Mouse (Mus musculus): ENCODE results near the gene E2f1. TPM values are rescaled to one million over a fixed set of nuclear protein-coding genes. Genes with fewer than 3 reads are reported as not detected.

The E2f1 gene
- polyA plus RNA-seq, 1 experiment from 2014 or later, result 23.1 TPM

DNA sequence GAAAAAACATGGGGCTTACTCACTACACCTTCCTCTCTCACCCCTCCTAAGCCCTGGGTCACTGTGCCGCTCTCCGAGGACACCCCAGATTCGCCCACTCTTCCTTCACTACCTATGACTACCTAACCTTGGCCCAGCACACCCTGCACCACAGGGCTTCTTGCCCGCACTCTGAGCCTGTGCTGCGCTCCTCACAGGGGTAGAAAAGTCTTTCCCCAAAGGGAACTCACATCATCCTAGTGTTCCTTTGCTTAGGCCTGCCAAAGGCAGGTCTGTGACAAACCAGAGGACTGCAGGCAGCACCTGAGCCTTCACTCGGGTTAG lies 8.0 kb upstream of the E2f1 start:
- Histone ChIP-seq H3K4me3 (no peak overlapping the region), H3K9ac (no peak overlapping the region), H3K27me3 (no peaks in the 10 kb centered on the region), H3K27ac (no peak overlapping the region), H3K36me3 (no peaks in the 10 kb centered on the region), H3K9me3 (no peaks in the 10 kb centered on the region), H3K4me1 (0 out of 2 replicates have a peak, but pooled peaks cover 2% of the 10 kb centered on the region), H3K4me2 (no peak overlapping the region)
- WGBS, result 87% methylated on average over 6 of the region's 6 CpGs
- no peak for ATAC-seq (ENCODE audit: insufficient number of reproducible peaks, low FRiP score, low TSS enrichment, low read depth)

DNA sequence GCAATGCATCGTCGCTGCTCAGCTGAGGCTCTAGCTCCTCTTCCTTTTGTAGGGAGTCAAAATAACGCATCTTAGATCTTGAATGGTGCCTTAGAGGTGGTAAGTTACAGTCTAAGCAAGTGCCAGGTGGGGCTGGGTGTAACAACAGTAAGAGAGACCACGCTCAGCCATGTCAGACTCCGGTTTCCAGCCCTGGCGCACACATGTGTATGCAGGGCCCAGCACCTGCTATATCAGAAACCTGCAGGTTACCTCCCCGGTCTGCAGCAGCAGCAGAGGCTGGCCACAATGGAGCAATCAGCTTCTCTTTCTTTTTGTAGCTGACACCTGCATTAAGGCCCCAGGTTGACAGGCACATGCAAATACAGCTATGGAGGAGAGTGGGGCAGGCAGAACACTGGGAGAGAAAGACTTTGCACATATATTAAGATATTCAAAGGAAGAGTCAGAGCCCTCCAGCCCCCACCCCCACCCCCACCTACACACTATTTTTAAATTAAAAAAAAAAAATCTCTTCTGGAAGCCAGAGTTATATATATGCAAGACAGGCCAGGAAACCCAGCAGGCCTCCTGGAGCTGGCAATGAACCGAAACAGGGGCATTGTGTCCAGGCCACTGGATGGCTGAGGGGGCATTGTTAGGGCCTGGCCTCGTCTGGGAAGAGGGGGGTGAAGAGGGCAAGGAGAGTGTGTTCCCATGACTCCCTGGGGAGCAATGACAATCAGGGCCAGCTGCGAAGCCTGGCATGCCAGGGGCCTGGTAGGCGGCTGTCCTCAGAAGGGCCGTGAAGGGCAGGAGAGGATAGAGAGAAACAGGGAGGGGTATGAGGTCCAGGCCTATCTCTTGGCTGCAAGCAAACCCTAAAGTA lies 7.4 kb upstream of the E2f1 start:
- ATAC-seq (ENCODE audit: insufficient number of reproducible peaks, low FRiP score, low TSS enrichment, low read depth), result no peak
- Histone ChIP-seq H3K9ac (no peak overlapping the region), H3K4me2 (no peak overlapping the region), H3K36me3 (no peaks in the 10 kb centered on the region), H3K27ac (no peak overlapping the region), H3K9me3 (no peaks in the 10 kb centered on the region), H3K4me1 (peaks cover 3% of the 10 kb centered on the region; the same call in 1 of the 2 replicates), H3K4me3 (no peak overlapping the region), H3K27me3 (no peaks in the 10 kb centered on the region)
- 54% methylated on average over 12 of the region's 12 CpGs for WGBS

- Histone ChIP-seq H3K4me1 (peaks cover 19% of the 10 kb centered on the region), H3K9ac (no peak overlapping the region), H3K9me3 (no peaks in the 10 kb centered on the region), H3K27me3 (no peaks in the 10 kb centered on the region), H3K36me3 (no peaks in the 10 kb centered on the region), H3K4me3 (no peak overlapping the region), H3K27ac (no peak overlapping the region), H3K4me2 (no peak overlapping the region)
- WGBS, result 68% methylated on average over 7 of the region's 7 CpGs
- no peak for ATAC-seq (ENCODE audit: insufficient number of reproducible peaks, low FRiP score, low TSS enrichment, low read depth)
These were observed 4.6 kb upstream of the E2f1 start for GRCm38 (mm10) chr2:154574271-154574670.

DNA sequence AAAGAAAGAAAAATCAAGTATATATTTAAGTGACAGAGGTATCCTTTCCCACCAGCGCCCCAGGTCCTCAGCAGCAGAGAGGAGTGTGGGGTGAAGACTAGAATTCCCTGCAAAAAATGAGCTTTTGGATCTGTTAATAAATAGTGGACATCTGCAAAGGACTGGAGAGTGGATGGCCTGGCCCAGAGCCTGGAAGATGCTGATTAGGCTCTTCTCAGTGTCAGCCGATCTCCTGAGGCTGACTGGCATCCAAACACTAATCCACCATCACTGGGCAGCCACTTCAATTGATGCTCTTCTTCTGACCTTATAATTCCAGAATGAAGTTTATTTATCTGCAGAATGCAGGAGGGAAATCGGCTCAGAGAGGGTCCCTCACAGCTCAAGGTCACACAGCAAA lies 3.3 kb upstream of the E2f1 start:
- Histone ChIP-seq H3K9me3 (no peaks in the 10 kb centered on the region), H3K9ac (no peak overlapping the region), H3K4me1 (peaks cover 32% of the 10 kb centered on the region), H3K36me3 (no peaks in the 10 kb centered on the region), H3K4me2 (no peak overlapping the region), H3K27ac (no peak overlapping the region), H3K4me3 (no peak overlapping the region), H3K27me3 (no peaks in the 10 kb centered on the region)
- WGBS, result 79% methylated on average over 3 of the region's 3 CpGs
- ATAC-seq (ENCODE audit: insufficient number of reproducible peaks, low FRiP score, low TSS enrichment, low read depth), result no peak

DNA sequence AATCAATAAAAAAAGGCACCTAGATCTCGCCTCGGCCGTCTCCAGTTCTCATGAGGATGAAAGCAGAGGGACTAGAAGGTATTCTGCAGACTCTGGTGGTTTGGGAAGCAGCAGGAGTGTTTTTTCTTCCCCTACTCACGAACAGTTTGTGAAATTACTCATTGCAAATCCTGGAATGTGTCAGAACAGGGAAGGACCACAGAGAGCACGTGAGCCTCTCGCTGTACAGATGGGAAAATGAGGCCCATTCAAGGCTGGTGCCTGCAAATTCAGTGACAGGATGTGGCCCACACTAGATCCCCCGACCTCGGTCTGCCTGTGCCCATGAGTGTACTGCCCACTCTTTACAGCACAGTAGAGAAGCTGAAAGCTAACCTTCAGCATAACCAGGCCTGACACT lies 2.3 kb upstream of the E2f1 start:
- ATAC-seq (ENCODE audit: insufficient number of reproducible peaks, low FRiP score, low TSS enrichment, low read depth), result no peak
- Histone ChIP-seq H3K4me3 (no peak overlapping the region), H3K4me2 (no peak overlapping the region), H3K4me1 (peaks cover 41% of the 10 kb centered on the region), H3K9me3 (no peaks in the 10 kb centered on the region), H3K27me3 (no peaks in the 10 kb centered on the region), H3K36me3 (no peaks in the 10 kb centered on the region), H3K27ac (peak overlapping the region; percentile 77), H3K9ac (no peak overlapping the region)
- 47% methylated on average over 8 of the region's 8 CpGs for WGBS

DNA sequence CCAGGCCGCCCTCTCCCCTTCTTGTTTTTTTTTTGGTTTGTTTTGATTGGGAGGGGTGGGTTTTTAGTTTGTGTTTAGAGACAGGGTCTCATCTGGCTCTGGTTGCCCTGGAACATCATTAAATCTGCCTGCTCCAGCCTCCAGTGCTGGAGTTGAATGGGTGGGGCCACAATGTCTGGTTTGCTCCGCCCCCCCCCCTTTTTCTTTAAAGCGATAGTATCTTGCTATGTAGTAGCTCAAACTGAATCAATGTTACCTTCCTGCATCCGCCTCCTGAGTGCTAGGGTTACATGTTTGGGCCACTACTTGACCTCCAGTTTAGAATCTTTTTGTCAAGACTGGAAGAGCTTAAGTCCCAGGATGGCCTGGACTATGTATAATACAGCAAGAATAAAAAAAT lies 1.6 kb upstream of the E2f1 start:
- H3K27me3 ChIP-seq, result no peaks in the 10 kb centered on the region
- ATAC-seq (ENCODE audit: insufficient number of reproducible peaks, low FRiP score, low TSS enrichment, low read depth), result no peak
- H3K9me3 ChIP-seq, result no peaks in the 10 kb centered on the region
- peaks cover 47% of the 10 kb centered on the region for H3K4me1 ChIP-seq
- no peak overlapping the region for H3K4me3 ChIP-seq
- 75% methylated on average over 4 of the region's 4 CpGs for WGBS
- H3K4me2 ChIP-seq, result no peak overlapping the region
- H3K27ac ChIP-seq, result peak overlapping the region; percentile 75
- H3K9ac ChIP-seq, result no peak overlapping the region
- no peaks in the 10 kb centered on the region for H3K36me3 ChIP-seq

DNA sequence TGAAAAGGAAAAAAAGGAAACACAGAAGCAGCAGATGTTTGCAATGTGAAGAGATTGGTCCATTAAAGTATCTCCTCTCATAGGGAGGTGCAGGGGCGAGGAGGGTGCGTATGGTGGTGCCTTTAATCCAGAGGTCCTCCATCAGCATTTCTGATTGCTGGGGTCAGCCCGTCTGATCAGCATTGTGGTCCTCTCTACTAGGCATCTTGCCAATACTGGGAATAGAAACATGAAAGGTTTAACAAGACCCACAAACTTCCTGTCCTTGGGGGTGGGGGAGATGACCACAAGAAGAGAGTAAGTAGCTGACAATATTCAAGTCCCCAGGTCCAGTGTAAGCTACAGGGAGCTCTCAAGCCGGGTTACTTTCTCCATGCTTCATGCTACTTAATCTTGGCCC lies 974 bp upstream of the E2f1 start:
- peaks cover 53% of the 10 kb centered on the region for H3K4me1 ChIP-seq
- no peak for ATAC-seq (ENCODE audit: insufficient number of reproducible peaks, low FRiP score, low TSS enrichment, low read depth)
- no peaks in the 10 kb centered on the region for H3K27me3 ChIP-seq
- H3K9ac ChIP-seq, result no peak overlapping the region
- peak overlapping the region; percentile 78; the same call in 1 of the 2 replicates for H3K4me3 ChIP-seq
- no peaks in the 10 kb centered on the region for H3K9me3 ChIP-seq
- H3K27ac ChIP-seq, result peak overlapping the region; percentile 75
- WGBS, result 62% methylated on average over 4 of the region's 4 CpGs
- H3K4me2 ChIP-seq, result no peak overlapping the region
- no peaks in the 10 kb centered on the region for H3K36me3 ChIP-seq

GRCm38 (mm10) chr2:154569071-154569748 lies 482 bp downstream of the E2f1 start:
- peak overlapping the region; percentile 85 for H3K27ac ChIP-seq
- peaks cover 63% of the 10 kb centered on the region for H3K4me1 ChIP-seq
- H3K9ac ChIP-seq, result peak overlapping the region; percentile 55
- no peaks in the 10 kb centered on the region for H3K27me3 ChIP-seq
- 0 out of 2 replicates have a peak, but pooled peaks cover 4% of the 10 kb centered on the region for H3K36me3 ChIP-seq
- under 1% methylated on average over 67 of the region's 70 CpGs for WGBS
- H3K4me3 ChIP-seq, result peak overlapping the region; percentile 78
- H3K4me2 ChIP-seq, result peak overlapping the region; percentile 80
- ATAC-seq (ENCODE audit: insufficient number of reproducible peaks, low FRiP score, low TSS enrichment, low read depth), result peak; percentile 54
- H3K9me3 ChIP-seq, result no peaks in the 10 kb centered on the region

GRCm38 (mm10) chr2:154568329-154569070 lies 1.2 kb downstream of the E2f1 start:
- H3K9ac ChIP-seq, result peak overlapping the region; percentile 55
- 16% methylated on average over 10 of the region's 10 CpGs for WGBS
- peak overlapping the region; percentile 78 for H3K4me3 ChIP-seq
- H3K4me1 ChIP-seq, result peaks cover 69% of the 10 kb centered on the region
- H3K4me2 ChIP-seq, result peak overlapping the region; percentile 80
- H3K27me3 ChIP-seq, result no peaks in the 10 kb centered on the region
- peaks cover 11% of the 10 kb centered on the region for H3K36me3 ChIP-seq
- H3K27ac ChIP-seq, result peak overlapping the region; percentile 85
- ATAC-seq (ENCODE audit: insufficient number of reproducible peaks, low FRiP score, low TSS enrichment, low read depth), result no peak
- no peaks in the 10 kb centered on the region for H3K9me3 ChIP-seq

DNA sequence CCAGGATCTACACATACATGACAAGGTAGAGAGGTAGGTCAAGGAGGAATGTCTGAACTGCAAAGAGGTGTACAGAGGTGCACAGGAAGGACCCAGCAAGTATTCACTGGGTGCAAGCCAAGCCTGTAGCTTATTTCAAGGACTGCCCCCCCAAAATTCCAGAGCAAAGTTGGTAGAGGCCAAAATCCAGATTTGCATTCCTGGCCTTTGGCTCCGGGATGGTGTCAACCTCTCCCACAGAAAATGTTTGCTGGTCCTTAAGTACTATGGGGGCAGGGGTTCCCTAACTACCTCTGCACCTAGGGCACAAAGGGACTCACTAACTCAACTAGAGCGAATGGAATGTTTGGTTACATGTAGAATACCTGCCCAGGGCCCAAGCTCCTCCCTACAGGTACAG lies 1.9 kb downstream of the E2f1 start:
- Histone ChIP-seq H3K4me1 (peaks cover 69% of the 10 kb centered on the region), H3K27ac (peak overlapping the region; percentile 85), H3K36me3 (peaks cover 16% of the 10 kb centered on the region), H3K4me2 (peak overlapping the region; percentile 80), H3K9ac (no peak overlapping the region; the same call in 1 of the 2 replicates), H3K4me3 (peak overlapping the region; percentile 78), H3K9me3 (no peaks in the 10 kb centered on the region), H3K27me3 (no peaks in the 10 kb centered on the region)
- no peak for ATAC-seq (ENCODE audit: insufficient number of reproducible peaks, low FRiP score, low TSS enrichment, low read depth)
- 64% methylated on average over 2 of the region's 2 CpGs for WGBS

GRCm38 (mm10) chr2:154566641-154567040 lies 3.1 kb downstream of the E2f1 start:
- Histone ChIP-seq H3K27ac (peak overlapping the region; percentile 57), H3K4me1 (peaks cover 64% of the 10 kb centered on the region), H3K4me2 (0 out of 2 replicates have a peak overlapping the region, but pooled peaks have one; percentile 12), H3K36me3 (peaks cover 22% of the 10 kb centered on the region), H3K9ac (no peak overlapping the region), H3K27me3 (no peaks in the 10 kb centered on the region), H3K4me3 (no peak overlapping the region), H3K9me3 (no peaks in the 10 kb centered on the region)
- 28% methylated on average over 8 of the region's 8 CpGs for WGBS
- no peak for ATAC-seq (ENCODE audit: insufficient number of reproducible peaks, low FRiP score, low TSS enrichment, low read depth)

Data from limb, embryonic 15.5 days (tissue).